Mouse (Mus musculus): Measurements from ENCODE around the gene Nbeal2. TPM values are rescaled to one million over a fixed set of nuclear protein-coding genes. Genes with fewer than 3 reads are reported as not detected.

Nbeal2 gene
- total and polyA plus RNA-seq, 2 experiments from 2014 or later: 4.0 to 11.5 TPM

- H3K36me3 ChIP-seq (ENCODE audit: insufficient read depth, low read length): peaks cover 37% of the 10 kb centered on the region
- WGBS: 87% methylated on average over 12 of the region's 12 CpGs
- no peak overlapping the region for H3K9ac ChIP-seq (replicated peaks; ENCODE audit: low read length, poor library complexity, severe bottlenecking)
- ATAC-seq (ENCODE audit: low FRiP score) (no peak), DNase-seq (ENCODE audit: low spot score) (no peak)
- no peak overlapping the region for H3K27ac ChIP-seq (ENCODE audit: low read depth, low read length)
- no peak overlapping the region for H3K4me2 ChIP-seq (ENCODE audit: low read depth, low read length, poor library complexity, severe bottlenecking)
- no peaks in the 10 kb centered on the region for H3K9me3 ChIP-seq (ENCODE audit: low read length)
- no peaks in the 10 kb centered on the region for H3K27me3 ChIP-seq (ENCODE audit: insufficient read depth, low read length)
- H3K4me3 ChIP-seq (ENCODE audit: low read depth, low read length): no peak overlapping the region
- no peak for TF ChIP-seq CTCF (IDR thresholded peaks at IDR 0.05)
- peaks cover 5% of the 10 kb centered on the region for H3K4me1 ChIP-seq (ENCODE audit: insufficient read depth, low read length)
Observed at GRCm38 (mm10) chr9:110622621-110623219, 31.2 kb downstream of the Nbeal2 start.

DNA sequence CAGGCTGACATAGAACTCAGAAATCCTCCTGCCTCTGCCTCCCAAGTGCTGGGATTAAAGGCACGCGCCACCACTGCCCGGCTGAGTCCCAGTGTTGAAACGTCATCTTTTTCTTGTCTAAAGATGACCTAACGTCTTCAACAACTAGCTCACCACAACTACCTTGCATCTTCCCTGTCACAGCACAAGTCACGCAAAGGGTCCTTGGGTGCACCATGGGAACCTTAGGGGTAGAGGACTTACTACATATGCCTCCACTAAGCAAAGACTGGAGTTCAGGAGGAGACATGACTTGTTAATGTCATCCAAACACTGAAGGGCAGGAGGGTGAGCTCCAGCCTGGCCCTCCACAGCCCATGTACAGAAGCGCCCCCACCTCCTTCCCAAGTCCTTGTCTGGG, 33.3 kb downstream of the Nbeal2 start:
- WGBS: 93% methylated on average over 7 of the region's 7 CpGs
- Histone ChIP-seq H3K27me3 (ENCODE audit: insufficient read depth, low read length) (no peaks in the 10 kb centered on the region), H3K4me3 (ENCODE audit: low read depth, low read length) (no peak overlapping the region), H3K27ac (ENCODE audit: low read depth, low read length) (no peak overlapping the region), H3K4me1 (ENCODE audit: insufficient read depth, low read length) (peaks cover 5% of the 10 kb centered on the region), H3K9ac (replicated peaks; ENCODE audit: low read length, poor library complexity, severe bottlenecking) (no peak overlapping the region), H3K4me2 (ENCODE audit: low read depth, low read length, poor library complexity, severe bottlenecking) (no peak overlapping the region), H3K9me3 (ENCODE audit: low read length) (no peaks in the 10 kb centered on the region), H3K36me3 (ENCODE audit: insufficient read depth, low read length) (peaks cover 34% of the 10 kb centered on the region)
- ATAC-seq (ENCODE audit: low FRiP score) (no peak), DNase-seq (ENCODE audit: low spot score) (no peak)
- no peak for TF ChIP-seq CTCF (IDR thresholded peaks at IDR 0.05)

- ATAC-seq (ENCODE audit: low FRiP score) (no peak), DNase-seq (ENCODE audit: low spot score) (no peak)
- H3K9me3 ChIP-seq (ENCODE audit: low read length): no peaks in the 10 kb centered on the region
- H3K4me3 ChIP-seq (ENCODE audit: low read depth, low read length): no peak overlapping the region
- no peak overlapping the region for H3K4me2 ChIP-seq (ENCODE audit: low read depth, low read length, poor library complexity, severe bottlenecking)
- 86% methylated on average over 7 of the region's 7 CpGs for WGBS
- no peak overlapping the region for H3K9ac ChIP-seq (replicated peaks; ENCODE audit: low read length, poor library complexity, severe bottlenecking)
- peak; percentile 24; the same call in 1 of the 2 replicates for TF ChIP-seq CTCF (IDR thresholded peaks at IDR 0.05)
- no peaks in the 10 kb centered on the region for H3K27me3 ChIP-seq (ENCODE audit: insufficient read depth, low read length)
- H3K27ac ChIP-seq (ENCODE audit: low read depth, low read length): no peak overlapping the region
- H3K36me3 ChIP-seq (ENCODE audit: insufficient read depth, low read length): peaks cover 37% of the 10 kb centered on the region
- peaks cover 3% of the 10 kb centered on the region for H3K4me1 ChIP-seq (ENCODE audit: insufficient read depth, low read length)
Observed at GRCm38 (mm10) chr9:110620180-110620579, 33.8 kb downstream of the Nbeal2 start.

GRCm38 (mm10) chr9:110617081-110617480, 36.9 kb downstream of the Nbeal2 start:
- Histone ChIP-seq H3K4me2 (ENCODE audit: low read depth, low read length, poor library complexity, severe bottlenecking) (no peak overlapping the region), H3K27me3 (ENCODE audit: insufficient read depth, low read length) (no peaks in the 10 kb centered on the region), H3K36me3 (ENCODE audit: insufficient read depth, low read length) (peaks cover 41% of the 10 kb centered on the region), H3K9me3 (ENCODE audit: low read length) (no peaks in the 10 kb centered on the region), H3K4me3 (ENCODE audit: low read depth, low read length) (no peak overlapping the region), H3K27ac (ENCODE audit: low read depth, low read length) (no peak overlapping the region), H3K4me1 (ENCODE audit: insufficient read depth, low read length) (no peaks in the 10 kb centered on the region), H3K9ac (replicated peaks; ENCODE audit: low read length, poor library complexity, severe bottlenecking) (no peak overlapping the region)
- TF ChIP-seq CTCF (IDR thresholded peaks at IDR 0.05): no peak
- WGBS: 92% methylated on average over 3 of the region's 3 CpGs
- ATAC-seq (ENCODE audit: low FRiP score) (no peak), DNase-seq (ENCODE audit: low spot score) (no peak)

- no peak for ATAC-seq (ENCODE audit: low FRiP score)
- H3K36me3 ChIP-seq (ENCODE audit: insufficient read depth, low read length): peaks cover 11% of the 10 kb centered on the region; the same call in 1 of the 2 replicates
- no peak overlapping the region for H3K4me3 ChIP-seq (ENCODE audit: low read depth, low read length)
- no peaks in the 10 kb centered on the region for H3K4me1 ChIP-seq (ENCODE audit: insufficient read depth, low read length)
- H3K27ac ChIP-seq (ENCODE audit: low read depth, low read length): no peak overlapping the region
- H3K4me2 ChIP-seq (ENCODE audit: low read depth, low read length, poor library complexity, severe bottlenecking): no peak overlapping the region
- no peak for TF ChIP-seq CTCF (IDR thresholded peaks at IDR 0.05)
- 87% methylated on average over 3 of the region's 3 CpGs for WGBS
- no peak for DNase-seq (ENCODE audit: low spot score)
- H3K27me3 ChIP-seq (ENCODE audit: insufficient read depth, low read length): no peaks in the 10 kb centered on the region
- no peaks in the 10 kb centered on the region for H3K9me3 ChIP-seq (ENCODE audit: low read length)
- no peak overlapping the region for H3K9ac ChIP-seq (replicated peaks; ENCODE audit: low read length, poor library complexity, severe bottlenecking)
Observed at GRCm38 (mm10) chr9:110611471-110611870, 42.5 kb downstream of the Nbeal2 start.

DNA sequence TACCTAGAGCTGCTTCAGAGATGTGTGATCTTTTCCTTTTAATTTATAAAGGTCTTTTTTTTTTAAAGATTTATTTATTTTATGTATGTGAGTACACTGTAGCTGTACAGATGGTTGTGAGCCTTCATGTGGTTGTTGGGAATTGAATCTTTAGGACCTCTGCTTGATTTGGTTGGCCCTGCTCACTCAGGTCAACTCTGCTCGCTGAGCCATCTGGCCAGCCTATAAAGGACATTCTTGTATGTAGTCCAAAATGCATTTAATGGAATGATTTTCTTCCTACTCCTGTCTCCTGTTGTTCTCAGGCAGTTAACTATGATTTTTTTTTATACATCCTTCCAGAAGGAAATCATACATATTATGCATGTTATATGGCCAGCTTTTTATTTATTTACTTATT, 70.4 kb downstream of the Nbeal2 start:
- no peak for ATAC-seq (ENCODE audit: low FRiP score)
- no peak overlapping the region for H3K27ac ChIP-seq (ENCODE audit: low read depth, low read length)
- no peaks in the 10 kb centered on the region for H3K4me1 ChIP-seq (ENCODE audit: insufficient read depth, low read length)
- H3K9ac ChIP-seq (replicated peaks; ENCODE audit: low read length, poor library complexity, severe bottlenecking): no peak overlapping the region
- no peaks in the 10 kb centered on the region for H3K9me3 ChIP-seq (ENCODE audit: low read length)
- no peaks in the 10 kb centered on the region for H3K27me3 ChIP-seq (ENCODE audit: insufficient read depth, low read length)
- H3K4me2 ChIP-seq (ENCODE audit: low read depth, low read length, poor library complexity, severe bottlenecking): no peak overlapping the region
- DNase-seq (ENCODE audit: low spot score): no peak
- TF ChIP-seq CTCF (IDR thresholded peaks at IDR 0.05): no peak
- no peak overlapping the region for H3K4me3 ChIP-seq (ENCODE audit: low read depth, low read length)
- H3K36me3 ChIP-seq (ENCODE audit: insufficient read depth, low read length): peaks cover 5% of the 10 kb centered on the region; the same call in 1 of the 2 replicates
- 87% methylated on average over 1 of the region's 1 CpGs for WGBS
